Mouse (Mus musculus) embryonic facial prominence, embryonic 11.5 days (tissue): ENCODE data around the gene Wsb1. TPM values are rescaled to one million over a fixed set of nuclear protein-coding genes. Genes with fewer than 3 reads are reported as not detected.
A peak's percentile ranks its signal among the peaks of the same experiment; 100 is the strongest.

ENCODE experiments used
- ATAC-seq: fragments of 200-750 bp; cut with Nextera tagmentation; replicated peaks from 2 replicates; pipeline ENCODE4 v1.8.0; 2017; ENCODE audit warnings: low read depth; ENCODE audit not compliant: insufficient number of reproducible peaks, low FRiP score, low TSS enrichment
- DNase-seq: peaks from one replicate; pipeline ENCODE4 v3.0.0-alpha.2; 2015; ENCODE audit warnings: low spot score
- H3K27ac ChIP-seq: fragments of 300-500 bp; sonication (generic); replicated peaks from 2 replicates; pipeline ENCODE4 v1.5.1; 2014; ENCODE audit warnings: mild to moderate bottlenecking, low read depth, low read length, control low read depth
- H3K27me3 ChIP-seq: fragments of 300-500 bp; sonication (generic); 2 replicates; pipeline ENCODE4 v1.6.1; 2014; ENCODE audit warnings: mild to moderate bottlenecking, low read length, moderate library complexity, mixed read lengths; ENCODE audit not compliant: control insufficient read depth, insufficient read depth
- H3K36me3 ChIP-seq: fragments of 300-500 bp; sonication (generic); replicated peaks from 2 replicates; pipeline ENCODE4 v1.6.1; 2014; ENCODE audit warnings: low read depth, mild to moderate bottlenecking, low read length, moderate library complexity, mixed read lengths; ENCODE audit not compliant: control insufficient read depth, insufficient read depth
- H3K4me1 ChIP-seq: fragments of 300-500 bp; sonication (generic); 2 replicates; pipeline ENCODE4 v1.6.1; 2014; ENCODE audit warnings: low read length, mixed read lengths; ENCODE audit not compliant: control insufficient read depth, insufficient read depth
- H3K4me2 ChIP-seq: fragments of 300-500 bp; sonication (generic); 2 replicates; pipeline ENCODE4 v1.6.1; 2014; ENCODE audit warnings: low read depth, mild to moderate bottlenecking, control low read depth, low read length, moderate library complexity
- H3K4me3 ChIP-seq: fragments of 300-500 bp; sonication (generic); 2 replicates; pipeline ENCODE4 v1.5.1; 2014; ENCODE audit warnings: low read depth, low read length, control low read depth
- H3K9ac ChIP-seq: fragments of 300-500 bp; sonication (generic); replicated peaks from 2 replicates; pipeline ENCODE4 v1.6.1; 2014; ENCODE audit warnings: mild to moderate bottlenecking, control low read depth, low read length
- H3K9me3 ChIP-seq: fragments of 300-500 bp; sonication (generic); replicated peaks from 2 replicates; pipeline ENCODE4 v1.6.1; 2016; ENCODE audit warnings: mild to moderate bottlenecking, low read length, inconsistent platforms, mixed read lengths; ENCODE audit not compliant: control insufficient read depth
- whole genome bisulfite sequencing: fragments of 180-500 bp; shearing (Covaris S2); extraction: QIAGEN DNeasy Blood & Tissue Kit; methylation state at CpG from one replicate; pipeline ENCODE4 v1.1.7; 2014; 5-methylcytosine and 5-hydroxymethylcytosine counted together
- polyA plus RNA-seq: library from polyadenylated mRNA; unstranded; fragments of >200 nt; fragmentation: Nextera tagmentation; extraction: Ambion mirVana; gene quantifications from 2 replicates; pipeline ENCODE4 v1.2.1, GENCODE M21; 2014

Wsb1 gene
- polyA plus RNA-seq, 1 experiment from 2014 or later: 480 TPM

DNA sequence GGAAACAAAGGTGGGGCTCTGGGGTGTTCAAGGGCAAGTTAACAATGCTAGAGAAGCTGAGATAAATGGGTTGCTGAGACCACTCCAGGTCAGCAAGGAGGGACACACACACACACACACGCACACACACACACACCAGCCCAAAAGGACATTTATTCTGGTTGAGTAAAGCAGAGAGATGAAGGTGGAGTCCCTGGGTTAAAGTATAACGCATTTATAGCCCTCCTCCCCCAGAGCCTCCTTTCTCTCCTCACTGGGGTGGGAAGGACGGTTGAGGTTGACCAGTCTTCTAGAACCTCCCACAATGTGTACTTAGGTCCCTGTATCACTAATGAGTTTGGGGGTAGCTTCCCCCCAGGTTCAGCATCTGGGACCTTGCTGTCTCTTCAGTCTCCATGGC, 37.7 kb upstream of the Wsb1 start:
- ATAC-seq: no peak
- Histone ChIP-seq H3K9ac (no peak overlapping the region), H3K4me1 (no peaks in the 10 kb centered on the region), H3K27ac (no peak overlapping the region), H3K4me3 (no peak overlapping the region), H3K36me3 (no peaks in the 10 kb centered on the region), H3K4me2 (no peak overlapping the region), H3K27me3 (no peaks in the 10 kb centered on the region), H3K9me3 (no peaks in the 10 kb centered on the region)
- 90% methylated on average over 3 of the region's 3 CpGs for WGBS
- no peak for DNase-seq

DNA sequence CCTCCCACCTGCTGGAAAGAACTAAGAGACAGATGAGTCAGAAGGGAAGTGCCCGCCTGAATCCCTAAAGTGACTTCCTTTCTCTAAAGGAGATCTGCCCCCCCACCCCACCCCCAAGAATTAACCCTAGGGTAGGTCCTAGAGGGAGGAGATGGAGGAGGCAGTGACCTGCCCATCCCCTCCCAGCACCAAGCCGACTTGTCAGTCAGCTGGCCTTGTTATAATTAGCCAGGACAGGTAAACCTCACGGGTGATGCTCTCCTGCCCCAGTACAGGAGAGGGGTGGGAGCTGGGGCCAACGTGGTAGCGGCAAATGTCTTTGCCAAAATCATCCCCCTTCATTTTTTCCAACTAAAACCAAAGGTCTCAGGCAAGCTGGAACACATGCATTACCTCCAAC, 37.2 kb upstream of the Wsb1 start:
- WGBS: 62% methylated on average over 5 of the region's 5 CpGs
- ATAC-seq (no peak), DNase-seq (no peak)
- no peaks in the 10 kb centered on the region for H3K27me3 ChIP-seq
- H3K9me3 ChIP-seq: no peaks in the 10 kb centered on the region
- no peaks in the 10 kb centered on the region for H3K36me3 ChIP-seq
- H3K4me1 ChIP-seq: no peaks in the 10 kb centered on the region
- no peak overlapping the region for H3K9ac ChIP-seq
- no peak overlapping the region for H3K4me3 ChIP-seq
- no peak overlapping the region for H3K4me2 ChIP-seq
- no peak overlapping the region for H3K27ac ChIP-seq

DNA sequence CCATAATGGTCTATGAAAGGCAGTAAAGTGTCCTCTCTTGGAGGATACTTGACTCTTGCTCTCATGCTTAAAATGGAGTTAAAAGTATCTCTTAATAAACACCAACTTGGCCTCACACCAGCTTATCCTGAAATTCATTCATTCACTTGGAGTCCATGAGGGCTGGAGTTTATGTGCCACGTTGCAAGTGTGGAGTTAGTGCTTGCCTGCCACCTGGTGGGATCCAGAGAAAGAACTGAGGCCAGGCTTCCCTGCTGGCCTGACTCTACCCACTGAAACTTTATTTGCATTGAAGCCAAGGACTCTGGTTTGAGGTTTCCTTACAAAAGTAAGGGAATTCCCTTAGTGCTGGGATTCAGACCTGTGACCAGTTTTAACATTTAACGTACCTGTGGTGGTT, 36.0 kb upstream of the Wsb1 start:
- 54% methylated on average over 2 of the region's 2 CpGs for whole genome bisulfite sequencing
- ATAC-seq: no peak
- H3K9ac ChIP-seq: no peak overlapping the region
- no peak overlapping the region for H3K4me3 ChIP-seq
- no peaks in the 10 kb centered on the region for H3K9me3 ChIP-seq
- H3K27ac ChIP-seq: no peak overlapping the region
- H3K36me3 ChIP-seq: no peaks in the 10 kb centered on the region
- no peaks in the 10 kb centered on the region for H3K27me3 ChIP-seq
- peak; percentile 28 for DNase-seq
- no peak overlapping the region for H3K4me2 ChIP-seq
- no peaks in the 10 kb centered on the region for H3K4me1 ChIP-seq

DNA sequence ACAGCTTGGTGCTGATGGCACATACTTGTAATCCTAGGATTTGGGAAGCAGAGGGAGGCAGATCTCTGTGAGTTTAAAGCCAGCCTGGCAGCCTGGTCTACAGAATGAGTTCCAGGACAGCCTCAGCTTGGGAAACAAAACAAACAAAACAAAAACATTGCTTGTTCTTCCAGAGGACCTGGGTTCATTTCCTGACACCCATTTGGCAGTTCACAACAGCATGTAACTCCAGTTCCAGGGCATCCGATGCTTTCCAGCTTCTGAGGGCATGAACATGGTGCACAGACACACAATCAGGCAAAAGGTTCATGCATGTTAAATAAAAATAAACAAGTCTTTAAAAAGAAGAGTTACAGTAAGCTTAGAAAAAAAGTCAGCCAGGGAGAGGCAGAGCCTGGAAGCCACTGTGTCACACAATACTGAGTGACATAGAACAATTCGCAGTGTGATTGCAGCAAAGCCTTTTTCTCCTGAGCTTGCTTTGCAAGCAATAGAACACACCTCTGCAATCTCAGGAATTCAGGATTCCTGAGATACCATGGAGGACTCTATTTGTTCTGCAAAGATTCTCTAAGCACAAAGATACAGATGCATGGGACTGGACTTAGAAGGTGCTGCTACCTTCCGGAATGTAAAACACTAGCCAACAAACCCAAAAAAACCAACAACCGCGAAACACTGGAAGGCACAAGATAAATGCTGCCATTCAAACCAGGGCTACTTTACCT, 34.6 kb upstream of the Wsb1 start:
- Histone ChIP-seq H3K4me1 (no peaks in the 10 kb centered on the region), H3K36me3 (no peaks in the 10 kb centered on the region), H3K4me3 (no peak overlapping the region), H3K27me3 (no peaks in the 10 kb centered on the region), H3K27ac (no peak overlapping the region), H3K9ac (no peak overlapping the region), H3K9me3 (no peaks in the 10 kb centered on the region), H3K4me2 (no peak overlapping the region)
- 85% methylated on average over 5 of the region's 5 CpGs for WGBS
- ATAC-seq (no peak), DNase-seq (no peak)

DNA sequence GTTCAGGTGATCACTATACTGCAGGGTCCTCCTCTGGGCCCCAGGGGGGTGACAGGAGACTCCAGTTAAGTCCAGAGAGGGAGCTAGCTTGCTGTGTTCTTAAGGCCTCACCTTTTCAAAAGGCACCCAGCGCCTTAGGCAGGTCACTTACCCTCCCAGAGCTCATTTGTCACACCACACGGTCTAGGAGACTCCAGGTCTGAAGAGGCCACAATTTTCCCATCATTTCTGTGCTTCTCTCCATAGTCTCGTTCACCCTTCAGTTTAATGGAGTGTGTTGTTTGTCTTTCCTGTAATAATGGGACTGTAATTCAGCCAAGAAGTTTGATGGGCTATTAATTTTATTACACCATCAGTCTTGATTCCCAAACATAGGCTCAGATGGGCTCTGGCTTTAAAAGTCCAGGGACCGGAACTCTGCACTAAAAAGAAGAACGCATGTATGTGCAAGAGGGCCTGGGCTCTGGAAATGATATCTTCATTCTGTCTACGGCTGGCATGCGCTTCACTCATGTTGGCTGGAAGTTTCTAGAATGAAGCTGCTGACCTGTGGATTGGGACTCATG, 33.9 kb upstream of the Wsb1 start:
- WGBS: 80% methylated on average over 7 of the region's 7 CpGs
- no peaks in the 10 kb centered on the region for H3K9me3 ChIP-seq

DNA sequence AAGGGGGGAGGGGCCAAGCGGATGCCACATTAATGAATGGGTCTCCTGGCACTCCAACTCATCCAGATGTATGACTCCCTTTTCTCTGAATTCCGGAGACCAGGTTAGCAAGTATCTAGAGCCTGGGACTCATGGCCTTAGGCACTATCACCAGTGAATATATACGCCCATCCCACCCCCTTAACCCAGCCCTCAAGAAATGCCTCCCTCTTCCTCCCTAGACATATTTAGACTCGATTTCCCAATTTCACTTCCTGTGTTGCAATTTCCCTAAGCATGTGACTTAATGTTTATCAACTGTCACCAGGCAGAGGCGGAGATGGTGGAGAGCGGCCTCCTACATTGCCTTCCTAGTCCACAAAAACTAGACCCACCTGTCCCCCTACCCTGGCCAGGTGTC, 33.0 kb upstream of the Wsb1 start:
- H3K4me3 ChIP-seq: no peak overlapping the region
- ATAC-seq (no peak), DNase-seq (no peak)
- no peaks in the 10 kb centered on the region for H3K9me3 ChIP-seq
- 72% methylated on average over 6 of the region's 6 CpGs for WGBS
- H3K36me3 ChIP-seq: no peaks in the 10 kb centered on the region
- H3K4me1 ChIP-seq: no peaks in the 10 kb centered on the region
- H3K27me3 ChIP-seq: no peaks in the 10 kb centered on the region
- H3K9ac ChIP-seq: no peak overlapping the region
- no peak overlapping the region for H3K27ac ChIP-seq
- H3K4me2 ChIP-seq: no peak overlapping the region

More for the DNA sequence above, 33.9 kb upstream of the Wsb1 start:
- H3K9ac ChIP-seq: no peak overlapping the region
- no peak overlapping the region for H3K27ac ChIP-seq
- no peak overlapping the region for H3K4me2 ChIP-seq
- H3K36me3 ChIP-seq: no peaks in the 10 kb centered on the region
- DNase-seq (no peak), ATAC-seq (no peak)
- no peaks in the 10 kb centered on the region for H3K27me3 ChIP-seq
- no peak overlapping the region for H3K4me3 ChIP-seq
- no peaks in the 10 kb centered on the region for H3K4me1 ChIP-seq

DNA sequence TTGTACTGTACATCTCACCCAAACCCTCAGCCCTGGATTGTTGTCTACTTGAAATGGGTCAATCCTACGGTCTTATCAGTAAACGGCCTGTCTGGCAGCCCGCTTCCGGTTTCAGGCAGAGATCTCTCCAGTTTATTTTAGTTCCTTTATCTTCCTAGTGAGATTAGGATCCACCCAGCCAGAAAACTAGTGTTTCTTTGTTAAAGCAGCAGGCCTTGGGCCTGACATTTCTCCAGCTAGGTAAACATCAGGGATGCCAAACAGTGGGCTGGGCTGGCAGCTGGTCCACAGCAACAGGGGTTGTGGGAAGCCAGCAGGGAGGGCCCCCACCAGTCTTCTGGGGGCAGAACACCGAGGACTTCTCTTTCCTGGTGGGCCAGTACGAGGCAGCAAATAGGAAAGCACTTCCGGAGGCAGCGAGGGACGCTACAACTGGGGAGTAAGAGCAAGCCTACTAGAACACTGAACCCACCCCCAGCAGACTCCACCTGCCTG, 31.9 kb upstream of the Wsb1 start:
- Histone ChIP-seq H3K4me2 (no peak overlapping the region), H3K36me3 (no peaks in the 10 kb centered on the region), H3K9me3 (no peaks in the 10 kb centered on the region), H3K4me1 (no peaks in the 10 kb centered on the region), H3K9ac (no peak overlapping the region), H3K4me3 (no peak overlapping the region), H3K27me3 (no peaks in the 10 kb centered on the region), H3K27ac (no peak overlapping the region)
- 78% methylated on average over 9 of the region's 9 CpGs for WGBS
- DNase-seq (no peak), ATAC-seq (no peak)

DNA sequence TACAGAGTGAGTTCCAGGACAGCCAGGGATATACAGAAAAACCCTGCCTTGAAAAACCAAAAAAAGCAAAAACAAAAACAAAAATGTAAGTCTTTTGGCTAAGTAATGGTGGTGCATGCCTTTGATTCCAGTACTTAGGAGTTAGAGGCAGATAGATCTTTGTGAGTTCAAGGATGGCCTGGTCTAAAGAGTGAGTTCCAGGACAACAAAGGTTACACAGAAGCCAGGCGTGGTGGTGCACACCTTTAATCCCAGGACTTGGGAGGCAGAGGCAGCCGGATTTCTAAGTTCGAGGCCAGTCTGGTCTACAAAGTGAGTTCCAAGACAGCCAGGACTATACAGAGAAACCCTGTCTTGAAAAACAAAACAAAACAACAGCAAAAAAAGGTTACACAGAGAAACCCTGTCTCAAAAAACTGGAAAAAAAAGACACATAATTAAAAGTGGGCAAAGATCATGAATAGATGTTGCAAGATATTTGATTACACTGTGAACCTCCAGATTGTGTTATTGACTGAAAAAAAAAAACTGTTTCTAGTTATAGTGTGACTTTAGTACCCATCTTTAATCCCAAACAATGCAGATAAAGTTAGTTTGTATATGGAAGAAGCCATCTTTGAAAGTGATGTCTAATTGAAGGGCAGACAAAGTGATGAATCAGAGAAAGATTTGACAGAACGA, 29.0 kb upstream of the Wsb1 start:
- Histone ChIP-seq H3K4me1 (no peaks in the 10 kb centered on the region), H3K27me3 (no peaks in the 10 kb centered on the region), H3K4me2 (no peak overlapping the region), H3K4me3 (no peak overlapping the region), H3K9ac (no peak overlapping the region), H3K9me3 (no peaks in the 10 kb centered on the region), H3K36me3 (no peaks in the 10 kb centered on the region), H3K27ac (no peak overlapping the region)
- DNase-seq (no peak), ATAC-seq (no peak)
- 92% methylated on average over 4 of the region's 4 CpGs for WGBS
